Mouse (Mus musculus): ENCODE data around the gene Foxi3. TPM values are rescaled to one million over a fixed set of nuclear protein-coding genes. Genes with fewer than 3 reads are reported as not detected.

Gene Foxi3
- polyA plus RNA-seq, 1 experiment = not detected

DNA sequence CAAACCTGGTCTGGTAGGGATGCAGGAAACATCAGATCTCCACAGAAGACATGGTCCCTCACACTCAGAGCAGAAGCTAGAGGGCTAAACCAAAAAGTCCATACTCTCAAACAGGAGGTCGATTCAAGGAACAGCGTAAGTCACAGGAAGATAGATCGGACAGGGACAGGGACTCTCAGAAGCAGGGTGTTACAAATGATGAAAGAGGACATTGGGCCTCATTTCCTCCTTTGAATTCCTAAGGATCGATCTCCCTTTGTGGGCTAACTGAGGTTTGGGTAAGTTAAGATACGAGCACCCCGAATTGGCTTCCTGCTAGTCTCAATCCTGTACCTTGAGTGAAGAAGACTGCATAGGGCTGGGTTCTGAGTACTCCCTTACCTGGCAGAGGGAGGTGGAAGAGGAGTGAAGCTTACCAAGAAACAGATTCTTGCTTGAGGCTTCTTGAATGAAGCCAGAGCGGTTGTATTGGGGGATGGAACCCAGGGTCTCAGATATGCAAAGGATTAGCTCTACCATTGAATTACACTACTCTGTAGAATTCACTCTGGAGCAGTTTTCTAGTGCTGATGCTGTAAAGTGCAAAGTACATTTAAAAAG, 1.1 kb downstream of the Foxi3 start:
- 25% methylated on average over 7 of the region's 7 CpGs for WGBS
- Histone ChIP-seq H3K4me3 (ENCODE audit: low read depth, low read length) (no peak overlapping the region), H3K27ac (ENCODE audit: insufficient read depth, low read depth, low read length) (no peak overlapping the region), H3K4me1 (ENCODE audit: control insufficient read depth, insufficient read depth, insufficient read length, low read length) (peaks cover 5% of the 10 kb centered on the region), H3K36me3 (ENCODE audit: control insufficient read depth, insufficient read depth, low read length) (no peaks in the 10 kb centered on the region), H3K27me3 (ENCODE audit: control insufficient read depth, insufficient read depth, low read length) (peaks cover 37% of the 10 kb centered on the region)
- TF ChIP-seq CTCF (IDR thresholded peaks at IDR 0.05; ENCODE audit: extremely low read depth, insufficient read length, insufficient replicate concordance, low read depth, low read length) = no peak
- no peak for TF ChIP-seq POLR2A (IDR thresholded peaks at IDR 0.05; ENCODE audit: low read depth, low read length)

DNA sequence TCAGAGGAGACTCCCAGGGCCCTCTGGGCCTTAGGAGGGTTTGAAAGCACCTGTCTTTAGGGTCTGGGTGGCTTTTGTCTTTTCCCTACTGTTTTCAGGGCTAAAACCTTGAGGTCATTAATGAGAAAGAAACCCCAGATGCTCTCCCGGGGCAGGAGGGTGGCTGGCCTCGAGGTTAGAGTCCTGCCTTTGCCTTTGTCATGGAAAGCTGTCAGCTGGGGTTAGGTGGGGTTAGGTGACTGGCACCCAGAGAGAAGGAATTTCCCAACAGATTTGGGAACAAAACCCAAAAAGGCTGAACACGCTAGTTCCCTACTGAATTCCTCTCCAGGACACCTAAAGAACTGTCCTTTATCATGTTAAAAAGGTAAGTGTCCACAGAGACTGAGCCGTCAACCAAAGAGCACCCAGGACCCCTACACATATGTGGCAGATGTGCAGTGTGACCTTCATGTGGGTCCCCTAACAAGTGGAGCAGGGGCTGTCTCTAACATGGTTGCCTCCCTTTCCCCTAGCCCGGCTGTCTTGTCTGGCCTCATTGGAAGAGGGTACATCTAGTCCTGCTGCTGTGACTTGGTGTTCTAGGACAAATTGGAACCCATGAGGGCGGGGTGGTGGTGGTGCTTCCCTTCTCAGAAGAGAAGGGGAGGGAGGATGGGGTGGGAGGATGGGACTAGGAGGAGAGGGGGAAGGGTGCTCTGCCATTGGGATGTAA, 7.9 kb downstream of the Foxi3 start:
- 67% methylated on average over 6 of the region's 6 CpGs for WGBS
- no peak for TF ChIP-seq CTCF (IDR thresholded peaks at IDR 0.05; ENCODE audit: extremely low read depth, insufficient read length, insufficient replicate concordance, low read depth, low read length)
- TF ChIP-seq POLR2A (IDR thresholded peaks at IDR 0.05; ENCODE audit: low read depth, low read length) = no peak

GRCm38 (mm10) chr6:70965694-70966093, 9.4 kb downstream of the Foxi3 start:
- Histone ChIP-seq H3K4me3 (ENCODE audit: low read depth, low read length) (no peak overlapping the region), H3K4me1 (ENCODE audit: control insufficient read depth, insufficient read depth, insufficient read length, low read length) (no peaks in the 10 kb centered on the region), H3K27me3 (ENCODE audit: control insufficient read depth, insufficient read depth, low read length) (peaks cover 6% of the 10 kb centered on the region; the same call in 1 of the 2 replicates), H3K27ac (ENCODE audit: insufficient read depth, low read depth, low read length) (no peak overlapping the region), H3K36me3 (ENCODE audit: control insufficient read depth, insufficient read depth, low read length) (no peaks in the 10 kb centered on the region)
- 28% methylated on average over 7 of the region's 7 CpGs for WGBS
- TF ChIP-seq POLR2A (IDR thresholded peaks at IDR 0.05; ENCODE audit: low read depth, low read length) (no peak), CTCF (IDR thresholded peaks at IDR 0.05; ENCODE audit: extremely low read depth, insufficient read length, insufficient replicate concordance, low read depth, low read length) (no peak)

More for the DNA sequence above, 7.9 kb downstream of the Foxi3 start:
- Histone ChIP-seq H3K27ac (ENCODE audit: insufficient read depth, low read depth, low read length) (no peak overlapping the region), H3K4me1 (ENCODE audit: control insufficient read depth, insufficient read depth, insufficient read length, low read length) (no peaks in the 10 kb centered on the region), H3K27me3 (ENCODE audit: control insufficient read depth, insufficient read depth, low read length) (peaks cover 6% of the 10 kb centered on the region; the same call in 1 of the 2 replicates), H3K4me3 (ENCODE audit: low read depth, low read length) (no peak overlapping the region), H3K36me3 (ENCODE audit: control insufficient read depth, insufficient read depth, low read length) (no peaks in the 10 kb centered on the region)

DNA sequence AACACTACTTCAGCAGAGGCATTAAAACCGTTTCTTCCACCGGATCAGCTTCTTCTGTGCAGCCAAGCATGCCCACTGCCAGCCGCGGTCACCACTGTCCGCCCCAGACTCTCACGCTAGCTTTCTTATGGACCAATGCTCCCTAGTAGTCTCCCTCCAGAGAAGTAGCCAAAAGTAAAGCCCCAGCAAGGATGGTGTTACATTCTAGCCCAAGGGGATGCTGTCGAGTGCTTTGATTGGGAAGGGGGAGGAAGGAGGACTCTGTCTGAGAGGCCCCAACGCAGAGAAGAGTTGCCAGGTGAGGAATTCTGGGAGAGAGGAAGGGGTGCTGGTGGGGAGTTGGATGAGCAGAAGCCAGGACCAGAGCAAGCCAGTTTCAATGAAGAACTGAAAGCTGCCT, 11.1 kb downstream of the Foxi3 start:
- Histone ChIP-seq H3K27me3 (ENCODE audit: control insufficient read depth, insufficient read depth, low read length) (peaks cover 6% of the 10 kb centered on the region; the same call in 1 of the 2 replicates), H3K4me3 (ENCODE audit: low read depth, low read length) (no peak overlapping the region), H3K4me1 (ENCODE audit: control insufficient read depth, insufficient read depth, insufficient read length, low read length) (no peaks in the 10 kb centered on the region), H3K27ac (ENCODE audit: insufficient read depth, low read depth, low read length) (no peak overlapping the region), H3K36me3 (ENCODE audit: control insufficient read depth, insufficient read depth, low read length) (no peaks in the 10 kb centered on the region)
- TF ChIP-seq CTCF (IDR thresholded peaks at IDR 0.05; ENCODE audit: extremely low read depth, insufficient read length, insufficient replicate concordance, low read depth, low read length) (no peak), POLR2A (IDR thresholded peaks at IDR 0.05; ENCODE audit: low read depth, low read length) (no peak)
- 20% methylated on average over 8 of the region's 8 CpGs for WGBS

DNA sequence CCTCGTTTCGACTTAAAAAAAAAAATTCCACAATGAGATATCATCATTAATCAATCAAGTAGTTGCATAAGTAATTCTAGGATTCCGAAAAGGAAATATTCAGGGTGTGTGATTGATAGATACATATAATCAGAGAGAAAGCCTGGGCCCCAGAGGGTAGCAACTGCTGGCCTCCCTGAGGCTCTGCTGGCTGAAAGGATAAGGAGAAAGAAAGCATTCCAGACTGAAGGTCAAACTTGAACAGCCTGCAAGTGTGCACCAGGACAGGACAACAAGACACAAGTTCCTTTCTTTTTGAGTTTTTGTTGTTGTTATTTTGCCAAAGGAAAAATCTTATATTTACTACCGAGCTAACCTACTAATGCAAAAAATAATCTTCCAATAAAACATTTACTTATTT, 12.0 kb downstream of the Foxi3 start:
- WGBS = 58% methylated on average over 4 of the region's 4 CpGs
- H3K36me3 ChIP-seq (ENCODE audit: control insufficient read depth, insufficient read depth, low read length) = no peaks in the 10 kb centered on the region
- H3K4me1 ChIP-seq (ENCODE audit: control insufficient read depth, insufficient read depth, insufficient read length, low read length) = no peaks in the 10 kb centered on the region
- TF ChIP-seq POLR2A (IDR thresholded peaks at IDR 0.05; ENCODE audit: low read depth, low read length) = no peak
- no peak for TF ChIP-seq CTCF (IDR thresholded peaks at IDR 0.05; ENCODE audit: extremely low read depth, insufficient read length, insufficient replicate concordance, low read depth, low read length)
- H3K27ac ChIP-seq (ENCODE audit: insufficient read depth, low read depth, low read length) = no peak overlapping the region
- H3K27me3 ChIP-seq (ENCODE audit: control insufficient read depth, insufficient read depth, low read length) = peaks cover 6% of the 10 kb centered on the region; the same call in 1 of the 2 replicates
- no peak overlapping the region for H3K4me3 ChIP-seq (ENCODE audit: low read depth, low read length)

DNA sequence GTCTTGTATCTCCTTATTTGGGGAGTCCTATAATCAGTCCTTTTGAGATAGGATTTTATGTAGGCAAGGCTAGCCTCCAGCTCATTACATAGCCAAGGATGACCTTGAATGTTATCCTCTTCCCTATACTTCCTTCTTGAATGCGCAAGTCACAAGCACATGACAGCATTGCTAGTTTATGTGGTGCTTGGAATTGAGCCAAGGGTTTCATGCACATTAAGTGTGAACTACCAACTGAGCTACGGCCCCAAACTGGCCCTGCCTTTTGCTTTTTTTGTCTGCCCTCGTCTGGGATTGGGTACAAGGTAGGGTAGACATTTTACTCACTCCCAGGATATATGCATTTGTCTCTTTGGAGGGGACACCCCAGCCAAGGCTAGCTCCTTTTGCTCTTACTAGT, 16.7 kb downstream of the Foxi3 start:
- 19% methylated on average over 3 of the region's 3 CpGs for WGBS

DNA sequence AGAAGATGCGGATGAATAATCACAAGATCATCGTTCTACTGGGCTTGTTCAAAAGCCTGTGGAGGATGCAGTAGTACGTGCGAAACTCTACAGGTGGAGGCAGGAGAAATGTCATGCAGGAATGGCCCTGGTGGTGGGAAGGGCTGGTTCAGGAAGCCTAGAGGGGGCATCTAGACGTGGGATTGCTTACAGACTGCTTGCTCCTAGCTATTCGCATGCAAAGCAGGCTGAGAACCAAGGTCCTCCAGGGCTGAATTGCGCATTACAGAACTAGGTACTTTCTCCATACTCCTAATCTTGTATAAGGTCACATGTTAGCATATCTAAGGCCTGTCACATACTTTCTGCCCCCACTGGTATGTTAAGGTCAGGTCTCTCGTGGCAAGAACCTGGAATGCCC, 24.7 kb downstream of the Foxi3 start:
- H3K4me1 ChIP-seq (ENCODE audit: control insufficient read depth, insufficient read depth, insufficient read length, low read length) = no peaks in the 10 kb centered on the region
- no peak overlapping the region for H3K4me3 ChIP-seq (ENCODE audit: low read depth, low read length)
- H3K27ac ChIP-seq (ENCODE audit: insufficient read depth, low read depth, low read length) = no peak overlapping the region
- no peak for TF ChIP-seq POLR2A (IDR thresholded peaks at IDR 0.05; ENCODE audit: low read depth, low read length)
- TF ChIP-seq CTCF (IDR thresholded peaks at IDR 0.05; ENCODE audit: extremely low read depth, insufficient read length, insufficient replicate concordance, low read depth, low read length) = no peak
- WGBS = 82% methylated on average over 8 of the region's 8 CpGs
- no peaks in the 10 kb centered on the region for H3K36me3 ChIP-seq (ENCODE audit: control insufficient read depth, insufficient read depth, low read length)
- H3K27me3 ChIP-seq (ENCODE audit: control insufficient read depth, insufficient read depth, low read length) = no peaks in the 10 kb centered on the region

More for the DNA sequence above, 16.7 kb downstream of the Foxi3 start:
- H3K36me3 ChIP-seq (ENCODE audit: control insufficient read depth, insufficient read depth, low read length) = no peaks in the 10 kb centered on the region
- no peaks in the 10 kb centered on the region; the same call in 1 of the 2 replicates for H3K27me3 ChIP-seq (ENCODE audit: control insufficient read depth, insufficient read depth, low read length)
- no peaks in the 10 kb centered on the region for H3K4me1 ChIP-seq (ENCODE audit: control insufficient read depth, insufficient read depth, insufficient read length, low read length)
- TF ChIP-seq POLR2A (IDR thresholded peaks at IDR 0.05; ENCODE audit: low read depth, low read length) (no peak), CTCF (IDR thresholded peaks at IDR 0.05; ENCODE audit: extremely low read depth, insufficient read length, insufficient replicate concordance, low read depth, low read length) (no peak)
- H3K4me3 ChIP-seq (ENCODE audit: low read depth, low read length) = no peak overlapping the region
- H3K27ac ChIP-seq (ENCODE audit: insufficient read depth, low read depth, low read length) = no peak overlapping the region

All from small intestine, adult 2 months (tissue).